Mouse (Mus musculus) heart, postnatal 0 days (tissue): ENCODE data around the gene Calml3.

Source experiments
- CTCF ChIP-seq: IDR thresholded peaks from 2 replicates; pipeline ENCODE4 v1.5.1; 2016; ENCODE audit warnings: antibody characterized with exemption, control low read depth, low read depth
- EP300 ChIP-seq: IDR thresholded peaks from 2 replicates; pipeline ENCODE4 v1.6.1; 2016; ENCODE audit warnings: antibody characterized with exemption, low read depth

GRCm38 (mm10) chr13:3767086-3767485 is 37.0 kb downstream of the Calml3 start:
- no peak for TF ChIP-seq CTCF
- no peak for TF ChIP-seq EP300
